Mouse (Mus musculus): ENCODE results near the gene Gpr158.

GRCm38 (mm10) chr2:21407443-21407985 is 40.2 kb downstream of the Gpr158 start:
- no peak for TF ChIP-seq CTCF (IDR thresholded peaks at IDR 0.05; ENCODE audit: borderline replicate concordance, insufficient read depth, low read depth, low read length)
- TF ChIP-seq POLR2A (IDR thresholded peaks at IDR 0.05; ENCODE audit: borderline replicate concordance, insufficient read depth, low read length): no peak

All from cerebellum, adult 2 months (tissue).